Mouse (Mus musculus) cerebellum, adult 2 months (tissue): ENCODE results near the gene Gtpbp6. TPM values are rescaled to one million over a fixed set of nuclear protein-coding genes. Genes with fewer than 3 reads are reported as not detected.
"Not testable (repeated sequence)": the region's sequence is repeated elsewhere in the genome, so short reads cannot be mapped to it uniquely, and the experiment has no call there.

ENCODE experiments used
- DNase-seq, 2 experiments: peaks; one replicate each; pipeline ENCODE4 v3.0.0; 2021
- H3K27ac ChIP-seq: fragments of 200-500 bp; 2 replicates; pipeline ENCODE4 v1.5.1; 2012; ENCODE audit warnings: low read length, control low read depth, inconsistent platforms; ENCODE audit not compliant: insufficient read depth
- H3K27me3 ChIP-seq: fragments of 200-500 bp; 2 replicates; pipeline ENCODE4 v1.6.1; 2012; ENCODE audit warnings: inconsistent platforms, mild to moderate bottlenecking, low read length, moderate library complexity; ENCODE audit not compliant: control insufficient read depth, insufficient read depth
- H3K4me1 ChIP-seq: fragments of 200-500 bp; 2 replicates; pipeline ENCODE4 v1.6.1; 2011; ENCODE audit warnings: low read length; ENCODE audit not compliant: control insufficient read depth, insufficient read depth
- H3K4me3 ChIP-seq: fragments of 200-500 bp; replicated peaks from 2 replicates; pipeline ENCODE3; 2011; ENCODE audit warnings: mild to moderate bottlenecking, low read depth, low read length, control low read depth; ENCODE audit not compliant: insufficient read depth
- CTCF ChIP-seq: fragments of 200-500 bp; IDR thresholded peaks from 2 replicates; pipeline ENCODE4 v1.5.1; 2011; ENCODE audit warnings: low read depth, mild to moderate bottlenecking, control low read depth, low read length, moderate library complexity, borderline replicate concordance; ENCODE audit not compliant: insufficient read depth
- POLR2A ChIP-seq: fragments of 200-500 bp; IDR thresholded peaks from 2 replicates; pipeline ENCODE4 v1.6.1; 2011; ENCODE audit warnings: low read length, control low read depth, borderline replicate concordance; ENCODE audit not compliant: insufficient read depth
- WGBS: fragments of 180-500 bp; shearing (Covaris S2); methylation state at CpG from one replicate; pipeline ENCODE4 v1.1.7; 2018; 5-methylcytosine and 5-hydroxymethylcytosine counted together
- polyA plus RNA-seq: library from polyadenylated mRNA; depleted of rRNA; stranded (reverse); fragments of >200 nt; gene quantifications from 2 replicates; pipeline ENCODE4 v1.2.3, GENCODE M21; 2012; rRNA removed

Gene Gtpbp6
- 145 and 152 TPM in 2 replicates for polyA plus RNA-seq

DNA sequence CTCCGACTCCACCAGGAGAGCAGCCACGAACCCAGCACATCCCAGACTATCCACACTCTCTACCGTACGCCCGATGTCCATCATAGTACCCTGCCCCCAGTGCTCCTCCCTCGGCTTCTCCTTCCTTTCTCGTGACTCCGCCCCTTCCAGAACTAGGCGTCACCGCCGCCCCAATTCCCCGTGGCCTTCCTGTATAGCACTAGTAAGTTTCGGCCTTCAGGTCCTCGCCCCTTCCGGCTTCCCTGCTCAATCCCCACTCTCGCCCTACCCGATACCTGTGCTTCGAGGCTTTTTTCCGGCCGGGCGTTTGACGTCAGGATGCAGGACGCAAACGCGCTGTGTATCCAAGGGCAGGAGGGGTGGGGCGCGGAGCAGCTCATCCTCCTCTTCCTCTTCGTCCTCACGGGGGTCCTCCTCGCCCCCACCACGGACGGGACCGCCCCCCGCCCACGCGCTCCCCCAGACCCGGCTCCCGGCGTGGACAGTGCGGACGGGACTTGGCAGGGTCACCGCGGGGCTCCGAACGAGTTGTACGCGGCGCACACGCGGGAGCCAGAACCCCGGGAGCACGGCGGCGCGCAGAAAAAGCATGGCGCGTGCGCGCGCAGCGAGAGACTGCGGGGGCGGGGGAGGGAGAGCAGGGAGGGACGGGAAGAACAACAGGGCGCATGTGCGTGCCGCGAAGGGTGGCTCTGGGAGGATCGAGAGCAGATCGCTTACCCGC lies at the start of gene Gtpbp6:
Gtpbp6 (minus strand) TSS at position 617 of the 724 bp plus-strand sequence.
- H3K27me3 ChIP-seq: no peaks in the 10 kb centered on the region
- peak; percentile 95 to 96 for DNase-seq
- peaks cover 7% of the 10 kb centered on the region for H3K4me1 ChIP-seq
- TF ChIP-seq POLR2A: peak; percentile 53
- no peak for TF ChIP-seq CTCF
- H3K27ac ChIP-seq: peak within 1 kb of the TSS; percentile 73
- under 1% methylated on average over 70 of the region's 71 CpGs for WGBS
- peak within 1 kb of the TSS; percentile 93 for H3K4me3 ChIP-seq

GRCm38 (mm10) chr5:110143007-110143406 lies 35.0 kb upstream of the Gtpbp6 start:
- no peak for DNase-seq
- Histone ChIP-seq H3K4me1 (no peaks in the 10 kb centered on the region), H3K27ac (no peak overlapping the region), H3K4me3 (no peak overlapping the region), H3K27me3 (no peaks in the 10 kb centered on the region)
- 76% methylated on average over 5 of the region's 5 CpGs for WGBS
- peak; percentile 43; the same call in 1 of the 2 replicates for TF ChIP-seq CTCF
- no peak for TF ChIP-seq POLR2A

DNA sequence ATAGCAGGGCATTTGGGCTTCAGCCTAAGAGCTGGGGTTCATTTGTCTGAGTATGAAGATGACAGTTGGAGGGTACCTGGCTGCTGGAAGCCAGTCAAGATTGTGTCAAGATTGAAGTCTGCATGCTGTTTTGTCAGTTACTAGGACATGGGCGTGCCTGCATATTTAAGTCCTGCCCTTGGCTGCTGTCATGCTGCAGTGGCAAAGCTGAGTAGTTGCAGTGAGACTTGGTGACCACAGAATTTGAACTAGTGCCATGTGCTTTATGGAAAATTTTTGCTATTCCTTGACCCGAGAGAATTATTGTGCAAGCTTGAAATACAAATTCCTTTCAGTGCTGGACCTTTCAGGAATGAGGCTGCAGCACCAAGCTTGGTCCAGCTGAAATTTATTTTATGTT lies 34.3 kb upstream of the Gtpbp6 start:
- no peaks in the 10 kb centered on the region for H3K4me1 ChIP-seq
- no peak overlapping the region for H3K4me3 ChIP-seq
- H3K27me3 ChIP-seq: no peaks in the 10 kb centered on the region
- WGBS: 57% methylated on average over 2 of the region's 2 CpGs
- TF ChIP-seq CTCF (no peak), POLR2A (no peak)
- H3K27ac ChIP-seq: no peak overlapping the region
- DNase-seq: no peak

- 92% methylated on average over 7 of the region's 7 CpGs for WGBS
- DNase-seq: no peak
- H3K4me3 ChIP-seq: no peak overlapping the region
- no peak overlapping the region for H3K27ac ChIP-seq
- no peak for TF ChIP-seq POLR2A
- TF ChIP-seq CTCF: no peak
- no peaks in the 10 kb centered on the region for H3K4me1 ChIP-seq
- no peaks in the 10 kb centered on the region for H3K27me3 ChIP-seq
Observed at GRCm38 (mm10) chr5:110140424-110140823, 32.4 kb upstream of the Gtpbp6 start.

- no peak for TF ChIP-seq CTCF
- TF ChIP-seq POLR2A: no peak
- Histone ChIP-seq H3K27me3 (no peaks in the 10 kb centered on the region), H3K4me1 (no peaks in the 10 kb centered on the region), H3K27ac (no peak overlapping the region), H3K4me3 (no peak overlapping the region)
- 97% methylated on average over 3 of the region's 3 CpGs for WGBS
- DNase-seq: no peak
Observed at GRCm38 (mm10) chr5:110139325-110139724, 31.3 kb upstream of the Gtpbp6 start.

DNA sequence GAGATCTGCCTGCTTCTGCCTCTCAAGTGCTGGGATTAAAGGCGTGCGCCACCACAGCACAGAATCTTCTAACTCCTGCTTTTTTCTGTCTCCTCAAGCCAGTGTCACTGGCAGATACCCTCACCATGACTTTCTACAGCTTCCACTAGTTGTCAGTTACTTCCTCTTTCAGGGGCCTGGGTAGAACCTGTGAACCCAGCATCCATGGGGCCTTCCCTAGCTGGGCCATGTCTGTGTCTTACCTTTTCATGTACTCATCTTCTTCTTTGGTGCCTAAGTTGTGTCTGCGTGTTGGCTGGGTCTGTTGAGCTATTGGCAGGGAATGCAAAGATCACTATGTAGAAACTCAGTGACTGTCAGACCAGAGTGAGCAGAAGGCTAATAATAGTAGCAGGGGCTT lies 29.8 kb upstream of the Gtpbp6 start:
- DNase-seq: no peak
- WGBS: 98% methylated on average over 3 of the region's 3 CpGs
- H3K4me3 ChIP-seq: no peak overlapping the region
- no peaks in the 10 kb centered on the region for H3K4me1 ChIP-seq
- no peak for TF ChIP-seq CTCF
- no peak for TF ChIP-seq POLR2A
- H3K27ac ChIP-seq: no peak overlapping the region
- no peaks in the 10 kb centered on the region for H3K27me3 ChIP-seq

DNA sequence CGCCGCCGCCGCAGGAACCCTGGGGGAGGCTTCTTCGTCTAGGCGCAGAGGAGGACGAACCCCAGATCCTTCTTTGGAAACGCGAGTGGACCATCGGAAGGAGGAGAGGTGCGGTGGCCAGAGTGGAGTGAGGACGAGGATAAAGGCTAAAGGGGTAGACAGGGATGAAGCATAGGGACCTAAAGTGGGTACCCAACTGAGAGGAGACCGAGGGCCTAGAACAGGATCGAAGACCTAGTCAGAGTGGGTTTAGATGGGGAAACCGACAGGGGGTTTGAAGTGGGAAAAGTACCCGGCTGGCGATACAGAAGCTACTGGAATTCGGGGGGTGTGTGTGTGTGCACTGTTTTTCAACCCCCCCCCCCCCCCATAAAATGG lies 28.1 kb upstream of the Gtpbp6 start:
- Histone ChIP-seq H3K27me3 (no peaks in the 10 kb centered on the region), H3K27ac (peak overlapping the region; percentile 10), H3K4me1 (no peaks in the 10 kb centered on the region), H3K4me3 (peak overlapping the region; percentile 95)
- 2% methylated on average over 18 of the region's 18 CpGs for WGBS
- no peak for DNase-seq
- no peak for TF ChIP-seq POLR2A
- no peak for TF ChIP-seq CTCF

- Histone ChIP-seq H3K27ac (peak within 1 kb of the TSS; percentile 24), H3K4me3 (peak within 1 kb of the TSS; percentile 95), H3K4me1 (no peaks in the 10 kb centered on the region), H3K27me3 (no peaks in the 10 kb centered on the region)
- DNase-seq: peak; percentile 99
- TF ChIP-seq CTCF (no peak), POLR2A (peak; percentile 74)
- 2% methylated on average over 46 of the region's 46 CpGs for WGBS
Observed at GRCm38 (mm10) chr5:110135293-110136086, 27.5 kb upstream of the Gtpbp6 start, which contains the start of gene Chfr. Gene Chfr, plus strand, starts transcription at chr5:110135842.

GRCm38 (mm10) chr5:110122380-110122779 lies 14.4 kb upstream of the Gtpbp6 start:
- H3K27ac ChIP-seq, H3K4me1 ChIP-seq, DNase-seq, H3K27me3 ChIP-seq, H3K4me3 ChIP-seq: not testable (repeated sequence)
- 83% methylated on average over 3 of the region's 3 CpGs for WGBS
